Mouse (Mus musculus): Measurements from ENCODE around the gene Ppp1r9b. TPM values are rescaled to one million over a fixed set of nuclear protein-coding genes. Genes with fewer than 3 reads are reported as not detected.

Ppp1r9b gene
- polyA plus RNA-seq, 1 experiment = 129 TPM

GRCm38 (mm10) chr11:94986435-94986834 lies 4.4 kb upstream of the Ppp1r9b start:
- 76% methylated on average over 2 of the region's 2 CpGs for WGBS
- TF ChIP-seq POLR2A (IDR thresholded peaks at IDR 0.05; ENCODE audit: insufficient read depth, low read depth, low read length) = no peak
- TF ChIP-seq CTCF (IDR thresholded peaks at IDR 0.05; ENCODE audit: insufficient read depth, low read depth, low read length) = no peak
- peaks cover 22% of the 10 kb centered on the region for H3K4me1 ChIP-seq (ENCODE audit: control insufficient read depth, insufficient read depth, low read length)
- no peak overlapping the region for H3K4me3 ChIP-seq (ENCODE audit: insufficient read depth, low read depth, low read length)
- no peak overlapping the region for H3K27ac ChIP-seq (ENCODE audit: insufficient read depth, low read depth, low read length)

GRCm38 (mm10) chr11:94987341-94987740 lies 3.5 kb upstream of the Ppp1r9b start:
- Histone ChIP-seq H3K4me3 (ENCODE audit: insufficient read depth, low read depth, low read length) (no peak overlapping the region), H3K4me1 (ENCODE audit: control insufficient read depth, insufficient read depth, low read length) (peaks cover 22% of the 10 kb centered on the region), H3K27ac (ENCODE audit: insufficient read depth, low read depth, low read length) (no peak overlapping the region)
- 65% methylated on average over 6 of the region's 6 CpGs for WGBS
- TF ChIP-seq CTCF (IDR thresholded peaks at IDR 0.05; ENCODE audit: insufficient read depth, low read depth, low read length) (no peak), POLR2A (IDR thresholded peaks at IDR 0.05; ENCODE audit: insufficient read depth, low read depth, low read length) (no peak)

- Histone ChIP-seq H3K4me1 (ENCODE audit: control insufficient read depth, insufficient read depth, low read length) (peaks cover 22% of the 10 kb centered on the region), H3K27ac (ENCODE audit: insufficient read depth, low read depth, low read length) (no peak overlapping the region), H3K4me3 (ENCODE audit: insufficient read depth, low read depth, low read length) (no peak overlapping the region)
- no peak for TF ChIP-seq CTCF (IDR thresholded peaks at IDR 0.05; ENCODE audit: insufficient read depth, low read depth, low read length)
- TF ChIP-seq POLR2A (IDR thresholded peaks at IDR 0.05; ENCODE audit: insufficient read depth, low read depth, low read length) = no peak
- 76% methylated on average over 8 of the region's 8 CpGs for WGBS
These were observed 3.0 kb upstream of the Ppp1r9b start for GRCm38 (mm10) chr11:94987851-94988250.

- Histone ChIP-seq H3K27ac (ENCODE audit: insufficient read depth, low read depth, low read length) (peak overlapping the region; percentile 99), H3K4me1 (ENCODE audit: control insufficient read depth, insufficient read depth, low read length) (peaks cover 25% of the 10 kb centered on the region), H3K4me3 (ENCODE audit: insufficient read depth, low read depth, low read length) (peak overlapping the region; percentile 88)
- no peak; the same call in 1 of the 2 replicates for TF ChIP-seq POLR2A (IDR thresholded peaks at IDR 0.05; ENCODE audit: insufficient read depth, low read depth, low read length)
- TF ChIP-seq CTCF (IDR thresholded peaks at IDR 0.05; ENCODE audit: insufficient read depth, low read depth, low read length) = no peak
- 5% methylated on average over 10 of the region's 10 CpGs for WGBS
These were observed 1.9 kb upstream of the Ppp1r9b start for GRCm38 (mm10) chr11:94988780-94989561.

GRCm38 (mm10) chr11:94989562-94990017 lies 1.2 kb upstream of the Ppp1r9b start:
- H3K4me3 ChIP-seq (ENCODE audit: insufficient read depth, low read depth, low read length) = peak overlapping the region; percentile 88
- peaks cover 31% of the 10 kb centered on the region for H3K4me1 ChIP-seq (ENCODE audit: control insufficient read depth, insufficient read depth, low read length)
- WGBS = under 1% methylated on average over 12 of the region's 12 CpGs
- peak overlapping the region; percentile 99 for H3K27ac ChIP-seq (ENCODE audit: insufficient read depth, low read depth, low read length)
- TF ChIP-seq POLR2A (IDR thresholded peaks at IDR 0.05; ENCODE audit: insufficient read depth, low read depth, low read length) (peak; percentile 43), CTCF (IDR thresholded peaks at IDR 0.05; ENCODE audit: insufficient read depth, low read depth, low read length) (no peak)

- TF ChIP-seq POLR2A (IDR thresholded peaks at IDR 0.05; ENCODE audit: insufficient read depth, low read depth, low read length) (no peak), CTCF (IDR thresholded peaks at IDR 0.05; ENCODE audit: insufficient read depth, low read depth, low read length) (no peak)
- Histone ChIP-seq H3K27ac (ENCODE audit: insufficient read depth, low read depth, low read length) (peak overlapping the region; percentile 99), H3K4me1 (ENCODE audit: control insufficient read depth, insufficient read depth, low read length) (peaks cover 38% of the 10 kb centered on the region), H3K4me3 (ENCODE audit: insufficient read depth, low read depth, low read length) (peak overlapping the region; percentile 92)
- WGBS = 32% methylated on average over 6 of the region's 6 CpGs
These were observed 610 bp upstream of the Ppp1r9b start for GRCm38 (mm10) chr11:94990102-94990748.

- Histone ChIP-seq H3K27ac (ENCODE audit: insufficient read depth, low read depth, low read length) (peak overlapping the region; percentile 86), H3K4me1 (ENCODE audit: control insufficient read depth, insufficient read depth, low read length) (peaks cover 52% of the 10 kb centered on the region), H3K4me3 (ENCODE audit: insufficient read depth, low read depth, low read length) (peak overlapping the region; percentile 92)
- under 1% methylated on average over 99 of the region's 99 CpGs for WGBS
- no peak for TF ChIP-seq CTCF (IDR thresholded peaks at IDR 0.05; ENCODE audit: insufficient read depth, low read depth, low read length)
- TF ChIP-seq POLR2A (IDR thresholded peaks at IDR 0.05; ENCODE audit: insufficient read depth, low read depth, low read length) = no peak
These were observed 1.0 kb downstream of the Ppp1r9b start for GRCm38 (mm10) chr11:94991641-94992479.

DNA sequence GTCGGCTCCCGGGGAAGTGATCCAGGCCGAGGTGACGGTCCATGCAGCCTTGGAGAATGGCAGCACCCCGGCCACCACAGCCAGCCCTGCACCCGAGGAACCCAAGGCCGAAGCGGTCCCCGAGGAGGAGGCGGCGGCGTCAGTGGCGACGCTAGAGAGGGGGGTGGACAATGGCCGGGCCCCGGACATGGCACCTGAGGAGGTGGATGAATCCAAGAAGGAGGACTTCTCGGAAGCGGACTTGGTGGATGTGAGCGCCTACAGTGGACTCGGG lies 1.6 kb downstream of the Ppp1r9b start:
- WGBS = under 1% methylated on average over 20 of the region's 20 CpGs
- H3K27ac ChIP-seq (ENCODE audit: insufficient read depth, low read depth, low read length) = peak overlapping the region; percentile 86
- peak overlapping the region; percentile 92 for H3K4me3 ChIP-seq (ENCODE audit: insufficient read depth, low read depth, low read length)
- peaks cover 57% of the 10 kb centered on the region for H3K4me1 ChIP-seq (ENCODE audit: control insufficient read depth, insufficient read depth, low read length)
- TF ChIP-seq CTCF (IDR thresholded peaks at IDR 0.05; ENCODE audit: insufficient read depth, low read depth, low read length) (no peak), POLR2A (IDR thresholded peaks at IDR 0.05; ENCODE audit: insufficient read depth, low read depth, low read length) (no peak)
